Mouse (Mus musculus): ENCODE measurements around the gene Slc13a4. TPM values are rescaled to one million over a fixed set of nuclear protein-coding genes. Genes with fewer than 3 reads are reported as not detected.

The Slc13a4 gene
- polyA plus RNA-seq, 1 experiment from 2014 or later: 0.67 TPM

- no peaks in the 10 kb centered on the region for H3K9me3 ChIP-seq (replicated peaks)
- no peak overlapping the region for H3K9ac ChIP-seq
- no peak for ATAC-seq (replicated peaks; ENCODE audit: insufficient number of reproducible peaks, insufficient read depth, low FRiP score, low read depth)
- no peak overlapping the region for H3K4me3 ChIP-seq
- no peaks in the 10 kb centered on the region for H3K36me3 ChIP-seq
- WGBS: 41% methylated on average over 3 of the region's 3 CpGs
- no peak overlapping the region for H3K4me2 ChIP-seq
- no peaks in the 10 kb centered on the region for H3K27me3 ChIP-seq
- H3K4me1 ChIP-seq (replicated peaks): peaks cover 4% of the 10 kb centered on the region; the same call in 1 of the 2 replicates
- H3K27ac ChIP-seq: no peak overlapping the region
These were observed 25.7 kb upstream of the Slc13a4 start for GRCm38 (mm10) chr6:35333632-35334031.

DNA sequence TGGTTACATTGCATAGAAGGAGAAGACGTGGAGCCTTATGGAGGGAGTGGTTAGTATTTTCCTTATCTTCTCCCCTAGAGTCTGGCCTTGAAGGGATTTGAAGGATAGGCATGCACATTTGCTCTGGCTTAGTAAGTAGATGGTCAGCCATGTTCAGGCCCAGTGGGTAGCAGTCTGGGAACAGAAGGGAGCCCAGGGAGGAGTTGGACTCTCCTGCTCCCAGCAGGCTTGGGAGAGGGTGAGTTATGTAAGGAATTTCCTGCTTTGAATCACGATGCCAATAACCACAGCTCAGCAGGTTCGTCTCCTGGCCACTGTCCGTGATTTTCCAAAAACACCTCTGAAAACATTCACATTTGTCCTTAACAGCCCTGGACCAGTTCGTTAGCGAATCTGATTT lies 22.9 kb upstream of the Slc13a4 start:
- Histone ChIP-seq H3K27me3 (no peaks in the 10 kb centered on the region), H3K9me3 (replicated peaks) (no peaks in the 10 kb centered on the region), H3K4me3 (no peak overlapping the region), H3K4me1 (replicated peaks) (peaks cover 14% of the 10 kb centered on the region), H3K36me3 (no peaks in the 10 kb centered on the region), H3K9ac (no peak overlapping the region), H3K4me2 (no peak overlapping the region), H3K27ac (no peak overlapping the region)
- ATAC-seq (replicated peaks; ENCODE audit: insufficient number of reproducible peaks, insufficient read depth, low FRiP score, low read depth): 0 out of 2 replicates have a peak, but pooled peaks have one; percentile 26
- WGBS: 38% methylated on average over 6 of the region's 6 CpGs

GRCm38 (mm10) chr6:35329956-35330355 lies 22.0 kb upstream of the Slc13a4 start:
- 93% methylated on average over 12 of the region's 12 CpGs for WGBS

GRCm38 (mm10) chr6:35326111-35326515 lies 18.2 kb upstream of the Slc13a4 start, which contains the start of gene Fam180a:
Fam180a (minus strand) TSS chr6:35326141.
- Histone ChIP-seq H3K4me3 (no peak within 1 kb of the TSS), H3K27me3 (no peaks in the 10 kb centered on the region), H3K4me2 (peak within 1 kb of the TSS; percentile 34), H3K9me3 (replicated peaks) (no peaks in the 10 kb centered on the region), H3K9ac (no peak within 1 kb of the TSS), H3K27ac (peak within 1 kb of the TSS; percentile 47), H3K4me1 (replicated peaks) (peaks cover 17% of the 10 kb centered on the region), H3K36me3 (no peaks in the 10 kb centered on the region)
- ATAC-seq (replicated peaks; ENCODE audit: insufficient number of reproducible peaks, insufficient read depth, low FRiP score, low read depth): peak; percentile 51; the same call in 1 of the 2 replicates
- 29% methylated on average over 9 of the region's 9 CpGs for WGBS

More at GRCm38 (mm10) chr6:35329956-35330355, 22.0 kb upstream of the Slc13a4 start:
- Histone ChIP-seq H3K4me2 (no peak overlapping the region), H3K4me3 (no peak overlapping the region), H3K36me3 (no peaks in the 10 kb centered on the region), H3K27ac (no peak overlapping the region), H3K9me3 (replicated peaks) (no peaks in the 10 kb centered on the region), H3K9ac (no peak overlapping the region), H3K4me1 (replicated peaks) (peaks cover 17% of the 10 kb centered on the region), H3K27me3 (no peaks in the 10 kb centered on the region)
- ATAC-seq (replicated peaks; ENCODE audit: insufficient number of reproducible peaks, insufficient read depth, low FRiP score, low read depth): no peak

DNA sequence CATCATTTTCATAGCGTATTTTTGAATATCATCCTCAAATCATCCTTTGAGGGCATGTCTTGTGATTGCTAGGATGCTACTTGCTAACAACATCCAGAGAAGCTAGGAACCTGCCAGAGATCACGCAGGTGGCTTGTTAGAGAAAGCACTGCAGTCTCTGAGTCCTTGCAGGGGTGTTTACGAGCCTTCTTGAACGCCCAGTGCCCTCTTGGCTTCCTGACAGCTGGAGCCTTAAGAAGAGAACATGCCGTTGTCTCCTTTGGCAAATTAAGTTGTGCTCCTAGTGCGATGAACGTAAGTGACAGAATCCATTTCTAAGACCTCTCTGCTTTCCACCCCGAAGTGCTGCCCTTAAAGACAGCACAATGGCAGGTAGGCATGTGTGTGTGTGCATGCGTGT lies 16.4 kb upstream of the Slc13a4 start:
- Histone ChIP-seq H3K4me2 (no peak overlapping the region), H3K9me3 (replicated peaks) (no peaks in the 10 kb centered on the region), H3K4me1 (replicated peaks) (peaks cover 13% of the 10 kb centered on the region), H3K36me3 (no peaks in the 10 kb centered on the region), H3K4me3 (no peak overlapping the region), H3K9ac (no peak overlapping the region), H3K27me3 (no peaks in the 10 kb centered on the region), H3K27ac (no peak overlapping the region)
- WGBS: 72% methylated on average over 9 of the region's 9 CpGs
- no peak for ATAC-seq (replicated peaks; ENCODE audit: insufficient number of reproducible peaks, insufficient read depth, low FRiP score, low read depth)

DNA sequence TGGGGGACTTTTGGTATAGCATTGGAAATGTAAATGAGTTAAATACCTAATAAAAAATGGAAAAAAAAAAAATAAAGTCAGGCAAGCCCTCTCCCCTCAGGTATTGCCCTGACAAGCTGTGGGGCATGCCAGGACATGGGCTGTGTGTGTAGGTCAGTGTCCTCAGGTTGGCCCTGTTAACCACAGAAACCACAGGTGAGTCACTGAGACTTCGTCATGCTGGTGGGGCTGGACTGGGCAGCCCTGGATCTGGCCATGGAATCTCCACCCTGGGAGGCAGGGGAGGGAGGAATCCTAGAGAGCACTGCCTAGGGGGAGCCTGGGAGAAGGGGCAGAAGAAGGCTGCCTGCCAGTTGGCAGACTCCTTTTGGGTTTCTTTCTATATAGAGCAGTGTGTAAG lies 15.1 kb upstream of the Slc13a4 start:
- ATAC-seq (replicated peaks; ENCODE audit: insufficient number of reproducible peaks, insufficient read depth, low FRiP score, low read depth): no peak

DNA sequence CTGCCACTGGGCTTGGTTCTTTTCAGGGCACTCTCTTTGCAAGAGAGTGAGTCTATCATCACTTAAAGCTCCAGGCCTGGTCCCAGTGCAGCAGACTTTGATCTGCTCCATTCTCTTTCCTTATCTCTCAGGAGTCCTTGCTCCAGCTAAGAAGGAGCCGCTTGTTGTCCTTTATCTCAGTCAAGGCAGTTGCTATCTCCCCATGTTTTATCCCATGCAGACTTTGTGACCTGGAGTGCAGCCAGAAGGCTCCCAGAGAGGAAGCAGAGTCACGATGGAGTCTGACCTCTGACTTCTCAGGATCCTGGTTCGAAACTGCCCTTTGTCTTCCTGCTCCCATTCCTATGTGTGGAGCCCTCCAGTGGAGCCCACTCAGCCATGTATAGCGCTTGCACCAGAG lies 13.2 kb upstream of the Slc13a4 start:
- no peak overlapping the region for H3K4me3 ChIP-seq
- no peaks in the 10 kb centered on the region for H3K9me3 ChIP-seq (replicated peaks)
- 40% methylated on average over 4 of the region's 4 CpGs for WGBS
- no peak overlapping the region for H3K27ac ChIP-seq
- no peak for ATAC-seq (replicated peaks; ENCODE audit: insufficient number of reproducible peaks, insufficient read depth, low FRiP score, low read depth)
- no peak overlapping the region for H3K9ac ChIP-seq
- no peaks in the 10 kb centered on the region for H3K27me3 ChIP-seq
- no peaks in the 10 kb centered on the region for H3K36me3 ChIP-seq
- no peak overlapping the region for H3K4me2 ChIP-seq
- H3K4me1 ChIP-seq (replicated peaks): peaks cover 6% of the 10 kb centered on the region

More for the DNA sequence above, 15.1 kb upstream of the Slc13a4 start:
- H3K36me3 ChIP-seq: no peaks in the 10 kb centered on the region
- H3K9me3 ChIP-seq (replicated peaks): no peaks in the 10 kb centered on the region
- peaks cover 13% of the 10 kb centered on the region for H3K4me1 ChIP-seq (replicated peaks)
- H3K4me2 ChIP-seq: no peak overlapping the region
- H3K27me3 ChIP-seq: no peaks in the 10 kb centered on the region
- no peak overlapping the region for H3K9ac ChIP-seq
- H3K4me3 ChIP-seq: no peak overlapping the region
- WGBS: 81% methylated on average over 1 of the region's 1 CpGs
- H3K27ac ChIP-seq: no peak overlapping the region

DNA sequence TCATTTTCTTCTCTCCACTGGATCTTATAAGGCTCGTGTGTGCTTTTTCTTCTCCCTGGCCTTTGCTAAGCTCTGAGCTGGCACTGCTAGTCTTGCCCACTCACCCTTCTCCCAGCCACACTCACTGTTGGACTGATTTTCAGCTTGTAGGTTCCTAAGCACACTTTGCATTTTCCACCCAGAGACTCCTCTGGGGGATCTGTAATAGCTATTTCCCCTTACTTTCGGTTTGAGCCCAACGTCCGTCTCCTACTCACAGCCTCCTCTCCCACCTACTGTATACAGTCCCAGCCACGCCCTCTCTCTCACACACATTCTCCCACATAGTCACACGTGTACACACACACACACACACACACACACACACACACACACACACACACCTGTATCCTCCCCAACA lies 11.9 kb upstream of the Slc13a4 start:
- Histone ChIP-seq H3K27me3 (no peaks in the 10 kb centered on the region), H3K4me1 (replicated peaks) (no peaks in the 10 kb centered on the region; the same call in 1 of the 2 replicates), H3K9me3 (replicated peaks) (no peaks in the 10 kb centered on the region), H3K4me3 (no peak overlapping the region), H3K4me2 (no peak overlapping the region), H3K27ac (no peak overlapping the region), H3K36me3 (no peaks in the 10 kb centered on the region), H3K9ac (no peak overlapping the region)
- 73% methylated on average over 6 of the region's 6 CpGs for WGBS
- no peak for ATAC-seq (replicated peaks; ENCODE audit: insufficient number of reproducible peaks, insufficient read depth, low FRiP score, low read depth)

DNA sequence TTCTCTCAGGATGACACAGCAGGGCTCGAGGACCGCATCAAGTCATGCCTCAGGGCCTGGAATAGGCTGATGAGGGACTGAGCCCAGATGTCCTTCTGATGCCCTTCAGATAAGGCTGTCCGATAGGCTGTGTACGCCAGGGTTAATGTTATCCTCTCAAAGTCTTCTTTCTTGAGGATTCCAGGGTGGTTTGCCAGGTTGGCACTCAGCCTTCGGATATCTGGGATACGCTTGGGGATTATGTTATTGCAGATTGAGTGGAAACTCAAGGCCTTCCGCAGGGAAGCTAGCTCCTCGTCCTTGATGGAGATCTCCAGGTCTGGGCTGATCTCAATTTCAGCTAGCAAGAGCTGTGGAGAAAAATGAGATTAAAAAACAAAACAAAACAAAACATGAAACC lies 5.6 kb upstream of the Slc13a4 start:
- Histone ChIP-seq H3K36me3 (no peaks in the 10 kb centered on the region), H3K4me1 (replicated peaks) (no peaks in the 10 kb centered on the region), H3K9me3 (replicated peaks) (no peaks in the 10 kb centered on the region), H3K27me3 (no peaks in the 10 kb centered on the region), H3K4me2 (no peak overlapping the region), H3K27ac (no peak overlapping the region), H3K9ac (no peak overlapping the region), H3K4me3 (no peak overlapping the region)
- ATAC-seq (replicated peaks; ENCODE audit: insufficient number of reproducible peaks, insufficient read depth, low FRiP score, low read depth): no peak
- 83% methylated on average over 8 of the region's 8 CpGs for WGBS

DNA sequence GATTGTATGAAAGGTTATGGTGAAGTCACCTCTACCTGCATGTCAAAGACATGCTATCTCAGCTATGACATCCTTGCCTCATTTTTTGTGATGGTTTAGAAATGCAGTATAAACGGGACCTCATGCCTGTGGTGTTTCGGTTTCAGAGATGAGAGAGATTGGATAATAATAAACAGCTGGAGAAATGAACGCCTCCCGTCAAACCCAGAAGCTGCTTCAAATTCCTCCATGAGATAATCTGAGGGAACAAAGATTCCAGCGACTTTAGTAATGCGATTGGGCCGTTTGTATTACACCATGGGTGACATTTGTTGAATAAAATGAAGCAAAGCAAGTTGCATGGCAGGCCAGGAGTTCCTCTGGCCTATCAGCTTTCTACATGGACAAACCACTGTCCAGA lies 1.5 kb upstream of the Slc13a4 start:
- Histone ChIP-seq H3K4me1 (replicated peaks) (peaks cover 5% of the 10 kb centered on the region), H3K36me3 (no peaks in the 10 kb centered on the region), H3K27ac (no peak overlapping the region), H3K4me3 (no peak overlapping the region), H3K9me3 (replicated peaks) (no peaks in the 10 kb centered on the region), H3K27me3 (no peaks in the 10 kb centered on the region), H3K4me2 (no peak overlapping the region), H3K9ac (no peak overlapping the region)
- 46% methylated on average over 7 of the region's 7 CpGs for WGBS
- no peak for ATAC-seq (replicated peaks; ENCODE audit: insufficient number of reproducible peaks, insufficient read depth, low FRiP score, low read depth)

GRCm38 (mm10) chr6:35307136-35307535 lies 795 bp downstream of the Slc13a4 start:
- Histone ChIP-seq H3K27me3 (no peaks in the 10 kb centered on the region), H3K9me3 (replicated peaks) (no peaks in the 10 kb centered on the region), H3K9ac (no peak overlapping the region), H3K4me1 (replicated peaks) (peaks cover 5% of the 10 kb centered on the region), H3K4me2 (no peak overlapping the region), H3K4me3 (no peak overlapping the region), H3K27ac (no peak overlapping the region), H3K36me3 (no peaks in the 10 kb centered on the region)
- peak; percentile 58; the same call in 1 of the 2 replicates for ATAC-seq (replicated peaks; ENCODE audit: insufficient number of reproducible peaks, insufficient read depth, low FRiP score, low read depth)
- WGBS: 54% methylated on average over 13 of the region's 13 CpGs

DNA sequence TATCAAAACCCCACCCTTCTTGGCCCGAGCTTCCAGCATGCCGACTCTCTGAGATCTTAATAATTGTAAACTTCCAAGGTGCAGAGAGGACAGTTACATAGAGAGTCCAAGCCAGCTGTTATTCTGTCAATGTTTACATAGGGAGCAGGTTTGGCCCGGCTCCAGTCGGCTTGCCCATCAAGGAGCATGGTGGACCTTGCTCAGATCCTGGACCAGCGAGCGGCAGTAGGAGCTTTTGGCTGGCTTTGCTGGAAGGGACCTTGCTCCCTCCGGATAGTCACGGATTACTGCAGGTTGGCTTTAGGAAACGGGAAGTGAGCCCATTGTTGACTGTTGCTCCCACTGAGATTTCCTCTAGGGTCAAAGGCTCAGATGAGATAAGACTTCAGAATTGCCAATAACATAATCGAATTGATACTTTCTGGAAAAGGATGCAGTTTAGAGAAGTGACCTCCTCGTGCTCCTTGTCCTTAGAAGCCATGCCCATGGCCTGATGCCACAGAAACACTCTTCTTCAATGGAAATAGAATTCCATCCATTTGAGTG lies 4.5 kb downstream of the Slc13a4 start:
- Histone ChIP-seq H3K9me3 (replicated peaks) (no peaks in the 10 kb centered on the region), H3K4me1 (replicated peaks) (peaks cover 11% of the 10 kb centered on the region), H3K4me3 (no peak overlapping the region), H3K27me3 (no peaks in the 10 kb centered on the region), H3K27ac (no peak overlapping the region), H3K4me2 (no peak overlapping the region), H3K9ac (no peak overlapping the region), H3K36me3 (no peaks in the 10 kb centered on the region)
- ATAC-seq (replicated peaks; ENCODE audit: insufficient number of reproducible peaks, insufficient read depth, low FRiP score, low read depth): no peak
- 69% methylated on average over 11 of the region's 11 CpGs for WGBS
